Mouse (Mus musculus) Patski (cell line): Measurements from ENCODE around the gene Slc3a1. TPM values are rescaled to one million over a fixed set of nuclear protein-coding genes. Genes with fewer than 3 reads are reported as not detected.

Source experiments
- ATAC-seq: fragments of 100-300 bp; one replicate; pipeline ENCODE4 v1.8.0; 2021
- CTCF ChIA-PET: fragments of 350-600 bp; sonication (Branson Sonifier 250); formaldehyde crosslinking; loops from one replicate; lab custom pipeline; 2022; ENCODE audit warnings: inconsistent platforms; lab: Charles Lee
- POLR2A ChIA-PET: fragments of 350-600 bp; sonication (Branson Sonifier 250); formaldehyde crosslinking; loops from one replicate; lab custom pipeline; 2022; ENCODE audit warnings: antibody characterized with exemption, inconsistent platforms; lab: Charles Lee
- DNase-seq: peaks from one replicate; pipeline ENCODE4 v3.0.0-alpha.2; 2011; ENCODE audit warnings: low read depth, low spot score
- H3K27me3 ChIP-seq: fragments of 371-371 bp; one replicate; pipeline ENCODE4 v1.5.1; 2021
- CTCF ChIP-seq: fragments of 100-300 bp; IDR thresholded peaks from one replicate; pipeline ENCODE4 v1.5.1; 2021
- in situ Hi-C: fragments of 300-500 bp; cut with MboI; formaldehyde crosslinking; loops from 3 replicates; pipeline ENCODE4 v1.11.1; 2018; ENCODE audit warnings: low pct_unique_long_range_greater_than_20kb, mixed read lengths
- polyA plus RNA-seq: library from polyadenylated mRNA; unstranded; gene quantifications from one replicate; pipeline ENCODE4 v1.2.3, GENCODE M21; 2021

The Slc3a1 gene
- polyA plus RNA-seq, 1 experiment from 2014 or later: 0.33 TPM

DNA sequence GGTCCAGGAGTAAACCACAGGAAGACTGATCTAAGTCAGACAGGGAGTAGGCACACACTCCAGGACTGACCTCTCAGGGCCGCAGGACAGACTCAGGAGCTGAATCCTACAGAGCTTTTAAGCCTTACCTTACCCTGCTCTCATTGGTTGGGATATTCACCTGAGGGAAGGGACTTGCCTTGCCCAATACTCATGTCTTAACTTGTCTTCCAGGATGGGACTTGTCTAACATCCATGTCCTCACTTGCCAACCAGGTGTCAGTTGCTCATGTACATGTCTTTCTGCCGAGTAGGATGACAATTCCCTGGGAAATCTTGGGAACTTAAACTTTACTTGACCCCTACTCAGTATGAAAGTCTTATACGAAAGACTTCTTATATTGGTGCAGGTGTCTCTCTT is 72.1 kb downstream of the Slc3a1 start:
- DNase-seq (no peak), ATAC-seq (no peak)
- CTCF ChIA-PET: interaction anchor here (0.8 to 1.6 kb wide), 2 partner anchors 8 to 17 kb away, joined by 3 to 4 read pairs; no protein-coding TSS in a partner anchor
- POLR2A ChIA-PET: no interaction called here
- in situ Hi-C loops: no loop called here
- TF ChIP-seq CTCF: no peak
- H3K27me3 ChIP-seq: no peaks in the 10 kb centered on the region

GRCm38 (mm10) chr17:85101751-85102150 is 73.6 kb downstream of the Slc3a1 start:
- TF ChIP-seq CTCF: no peak
- no peaks in the 10 kb centered on the region for H3K27me3 ChIP-seq
- ChIA-PET POLR2A (no interaction called here), CTCF (interaction anchor here (1.5 kb wide), 1 partner anchor 15 kb away, joined by 3 read pairs; no protein-coding TSS in a partner anchor)
- in situ Hi-C loops: no loop called here
- ATAC-seq (no peak), DNase-seq (no peak)

GRCm38 (mm10) chr17:85103310-85103709 is 75.1 kb downstream of the Slc3a1 start:
- TF ChIP-seq CTCF: no peak
- H3K27me3 ChIP-seq: no peaks in the 10 kb centered on the region
- CTCF ChIA-PET: interaction anchor here (1.3 to 1.5 kb wide), 2 partner anchors 13 to 25 kb away, joined by 3 read pairs; no protein-coding TSS in a partner anchor
- ATAC-seq (no peak), DNase-seq (no peak)
- POLR2A ChIA-PET: no interaction called here
- in situ Hi-C loops: no loop called here

- in situ Hi-C loops: loop anchor here (10.0 kb wide), 1 partner anchor 236 kb away; no protein-coding TSS in a partner anchor
- POLR2A ChIA-PET: no interaction called here
- no peaks in the 10 kb centered on the region for H3K27me3 ChIP-seq
- ATAC-seq (no peak), DNase-seq (no peak)
- CTCF ChIA-PET: interaction anchor here (4.1 kb wide), 1 partner anchor 79 kb away, joined by 22 read pairs; no protein-coding TSS in a partner anchor
- no peak for TF ChIP-seq CTCF
These were observed 82.5 kb downstream of the Slc3a1 start for GRCm38 (mm10) chr17:85110640-85111039.

- no peaks in the 10 kb centered on the region for H3K27me3 ChIP-seq
- DNase-seq: no peak
- ATAC-seq: no peak
- POLR2A ChIA-PET: interaction anchor here (0.5 kb wide), 1 partner anchor 292 kb away, joined by 3 read pairs; no protein-coding TSS in a partner anchor
- CTCF ChIA-PET: interaction anchor here (4.1 kb wide), 1 partner anchor 76 kb away, joined by 22 read pairs; no protein-coding TSS in a partner anchor
- no peak for TF ChIP-seq CTCF
- in situ Hi-C loops: loop anchor here (10.0 kb wide), 1 partner anchor 239 kb away; no protein-coding TSS in a partner anchor
These were observed 85.3 kb downstream of the Slc3a1 start for GRCm38 (mm10) chr17:85113441-85113840.

Other genes starting within 250 kb of the Slc3a1 start
- 72.4 TPM for gene Lrpprc, start 237.6 kb upstream of the Slc3a1 start, polyA plus RNA-seq
- 77.0 TPM for gene Ppm1b, start 71.6 kb upstream of the Slc3a1 start, polyA plus RNA-seq
- gene Prepl, start 61.9 kb downstream of the Slc3a1 start, polyA plus RNA-seq: 75.8 TPM
- 6.9 TPM for gene Camkmt, start 62.2 kb downstream of the Slc3a1 start, polyA plus RNA-seq